Mouse (Mus musculus) ovary, postnatal 36 days (tissue): ENCODE results near the gene Usp28.
A peak's percentile ranks its signal among the peaks of the same experiment; 100 is the strongest.
"Not testable (repeated sequence)": the region's sequence is repeated elsewhere in the genome, so short reads cannot be mapped to it uniquely, and the experiment has no call there.

ENCODE experiments used
- DNase-seq: peaks from one replicate; pipeline ENCODE4 v3.0.0; 2022; ENCODE audit warnings: low spot score, mixed read lengths

Usp28 gene

GRCm38 (mm10) chr9:48984845-48985707 is at the start of gene Usp28:
Usp28 (plus strand) TSS chr9:48985375.
- DNase-seq: peak; percentile 100

GRCm38 (mm10) chr9:48942349-48942748 is 42.8 kb upstream of the Usp28 start:
- no peak for DNase-seq

DNA sequence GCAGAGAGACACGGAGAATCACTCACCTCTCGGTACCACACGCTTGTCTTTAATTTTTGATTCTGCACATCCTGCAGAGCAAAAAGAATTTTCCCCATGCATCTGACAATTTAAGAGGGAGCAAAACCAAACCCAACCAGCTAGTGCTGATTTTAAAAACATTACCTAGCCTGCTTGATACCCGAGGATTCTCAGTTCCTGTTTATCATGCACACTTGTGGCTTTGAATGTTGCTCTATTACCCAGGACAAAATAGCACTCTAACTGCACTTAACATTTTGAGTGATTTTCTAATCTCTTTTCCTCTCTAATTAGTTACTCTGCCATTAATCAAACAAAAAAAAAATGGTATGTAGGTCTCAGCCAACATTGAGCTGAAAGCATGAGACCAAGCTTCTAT is 37.6 kb upstream of the Usp28 start:
- no peak for DNase-seq

DNA sequence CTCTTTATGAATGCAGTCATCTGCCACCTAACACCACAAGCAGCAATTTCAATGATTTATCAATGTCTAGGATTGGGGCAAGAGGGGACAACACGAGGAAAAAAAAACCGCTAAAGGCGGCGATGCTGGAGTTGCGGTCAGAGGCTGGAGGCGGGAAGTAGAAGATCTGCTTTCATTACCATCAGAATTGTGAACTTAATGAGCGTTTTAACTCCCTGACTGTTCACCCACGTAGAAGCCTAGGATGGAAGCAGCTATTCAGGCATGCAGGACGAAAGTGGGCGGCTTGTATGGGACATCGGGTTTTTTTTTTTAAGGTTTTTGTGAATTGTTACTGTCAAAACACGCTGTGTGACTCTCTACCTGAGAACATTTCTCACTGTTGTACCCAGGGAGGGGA is 23.9 kb upstream of the Usp28 start:
- no peak for DNase-seq

DNA sequence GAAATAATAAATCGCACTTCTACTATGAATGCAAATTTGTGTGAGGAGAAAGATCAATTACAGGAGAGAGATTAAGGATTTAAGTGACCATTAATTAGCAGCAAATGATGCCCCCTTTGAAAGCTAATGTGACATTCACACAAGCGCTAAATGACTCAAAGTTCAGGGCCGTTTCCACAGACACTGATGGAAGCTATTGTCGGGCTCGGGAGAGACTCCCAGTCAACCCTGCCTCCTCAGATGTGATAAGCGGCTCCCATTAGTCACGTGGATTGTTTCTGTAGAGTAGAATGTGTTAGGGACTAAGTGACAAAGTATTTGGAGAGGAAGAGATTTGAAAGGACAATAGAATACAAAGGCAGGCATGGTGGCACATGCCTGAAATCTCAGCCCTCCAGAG is 23.0 kb upstream of the Usp28 start:
- no peak for DNase-seq

DNA sequence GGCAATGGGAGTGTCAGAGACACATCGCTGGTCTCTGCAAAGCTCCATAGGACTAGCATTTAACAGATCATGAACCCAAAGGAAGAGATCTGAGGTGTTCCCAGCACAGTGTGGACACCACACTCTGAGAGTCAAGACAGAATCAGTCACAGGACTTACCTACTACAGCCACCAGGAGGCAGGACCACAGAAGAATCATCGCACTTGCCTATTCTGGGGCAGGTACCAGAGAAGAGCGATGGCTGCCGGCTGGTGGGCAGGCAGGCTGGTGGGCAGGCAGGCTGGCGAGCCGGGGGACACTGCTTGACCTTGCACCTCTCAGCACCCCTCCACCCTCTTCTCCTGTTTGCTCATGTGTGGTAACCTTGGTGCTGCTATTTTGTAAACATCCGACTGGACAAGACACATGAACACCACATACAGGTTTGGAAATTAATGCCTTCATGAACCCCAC is 20.6 kb upstream of the Usp28 start, which contains the start of gene Htr3b:
Gene Htr3b (minus strand): TSS at position 404 of the 454 bp plus-strand sequence.
- no peak for DNase-seq

GRCm38 (mm10) chr9:48972494-48972893 is 12.7 kb upstream of the Usp28 start:
- peak; percentile 25 for DNase-seq

- DNase-seq: no peak
Measured at GRCm38 (mm10) chr9:48976661-48977355, 8.4 kb upstream of the Usp28 start.

DNA sequence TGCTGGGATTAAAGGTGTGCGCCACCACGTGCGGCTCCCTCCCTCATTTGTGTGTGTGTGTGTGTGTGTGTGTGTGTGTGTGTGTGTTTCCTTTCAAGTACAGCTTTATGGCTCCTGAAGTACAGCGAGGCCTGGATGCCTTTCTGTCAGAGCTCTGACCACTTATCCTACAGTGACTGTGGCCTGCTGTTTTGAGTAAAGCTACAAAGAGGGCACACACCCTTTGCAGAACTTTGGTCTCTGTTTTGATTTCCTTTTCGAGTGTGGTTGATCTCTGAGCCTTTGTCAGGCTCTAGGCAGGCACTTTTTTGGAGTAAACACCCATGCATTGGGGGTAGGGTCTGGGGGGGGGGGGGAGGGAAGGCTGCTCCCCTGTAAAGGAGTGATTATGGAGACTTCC is 4.8 kb upstream of the Usp28 start:
- no peak for DNase-seq

GRCm38 (mm10) chr9:48980781-48981180 is 4.4 kb upstream of the Usp28 start:
- no peak for DNase-seq

DNA sequence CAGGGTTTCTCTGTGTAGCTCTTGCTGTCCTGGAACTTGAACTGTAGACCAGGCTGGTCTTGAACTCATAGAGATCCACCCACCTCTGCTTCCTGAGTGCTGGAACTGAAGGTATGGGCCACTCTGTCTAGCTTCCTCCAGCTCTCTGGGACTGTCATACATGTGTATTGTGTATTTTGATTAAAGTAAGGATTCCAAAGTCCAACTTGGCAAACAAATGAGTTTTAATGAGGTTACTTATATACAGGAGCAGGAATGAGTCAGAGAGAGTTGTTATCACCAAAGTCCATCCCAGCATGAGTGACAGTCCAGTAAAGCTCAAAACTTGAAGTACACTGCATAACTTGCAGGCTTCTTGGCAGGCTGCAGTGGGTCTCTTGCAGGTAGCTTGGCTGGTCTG is 3.3 kb upstream of the Usp28 start:
- no peak for DNase-seq

DNA sequence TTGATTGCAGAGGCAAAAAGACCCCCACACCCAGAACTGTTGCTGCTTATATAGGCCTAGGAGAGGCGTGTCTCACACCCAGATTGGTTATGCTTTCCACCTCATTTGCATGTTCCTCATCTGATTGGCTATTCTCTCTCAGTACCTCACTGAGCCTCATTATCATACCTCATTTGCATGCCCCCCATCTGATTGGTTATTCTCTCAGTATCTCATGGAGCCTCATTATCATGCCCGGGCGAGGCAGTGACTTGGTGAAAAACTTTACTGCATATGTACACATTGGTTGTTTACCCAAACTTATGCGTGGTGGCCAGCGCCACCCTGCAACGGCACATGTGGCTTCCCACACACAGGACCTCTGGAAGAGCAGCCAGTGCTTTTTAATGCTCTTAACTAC is 1.4 kb upstream of the Usp28 start:
- DNase-seq: not testable (repeated sequence)

GRCm38 (mm10) chr9:48984320-48984844 is 793 bp upstream of the Usp28 start:
- no peak for DNase-seq

- no peak for DNase-seq
Measured at GRCm38 (mm10) chr9:48985708-48986088, 523 bp downstream of the Usp28 start.

DNA sequence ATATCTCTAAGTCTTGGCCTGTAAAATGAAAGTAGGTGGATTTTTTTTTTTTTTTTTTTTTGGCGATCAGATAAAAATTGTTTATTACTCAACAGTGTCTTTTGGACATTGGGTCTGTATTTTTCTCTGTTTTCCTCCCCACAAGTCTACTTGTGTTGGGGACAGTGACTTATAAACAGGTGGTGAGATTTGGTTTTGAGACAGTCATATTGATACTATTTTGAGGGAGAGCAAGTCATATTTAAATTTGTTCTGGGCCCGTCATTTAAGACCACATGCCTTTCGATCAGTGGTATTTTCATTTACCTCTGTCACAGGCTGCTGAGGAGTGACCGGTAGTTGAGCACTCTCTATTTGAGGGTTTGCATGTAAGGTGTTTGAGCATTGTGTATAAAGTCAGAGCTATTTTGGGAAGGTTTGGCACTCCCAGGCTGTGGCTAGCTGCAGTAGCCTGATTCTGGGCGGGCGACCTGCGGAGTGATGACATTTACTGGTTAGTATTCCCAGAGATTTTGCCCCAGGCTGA is 1.5 kb downstream of the Usp28 start:
- no peak for DNase-seq

DNA sequence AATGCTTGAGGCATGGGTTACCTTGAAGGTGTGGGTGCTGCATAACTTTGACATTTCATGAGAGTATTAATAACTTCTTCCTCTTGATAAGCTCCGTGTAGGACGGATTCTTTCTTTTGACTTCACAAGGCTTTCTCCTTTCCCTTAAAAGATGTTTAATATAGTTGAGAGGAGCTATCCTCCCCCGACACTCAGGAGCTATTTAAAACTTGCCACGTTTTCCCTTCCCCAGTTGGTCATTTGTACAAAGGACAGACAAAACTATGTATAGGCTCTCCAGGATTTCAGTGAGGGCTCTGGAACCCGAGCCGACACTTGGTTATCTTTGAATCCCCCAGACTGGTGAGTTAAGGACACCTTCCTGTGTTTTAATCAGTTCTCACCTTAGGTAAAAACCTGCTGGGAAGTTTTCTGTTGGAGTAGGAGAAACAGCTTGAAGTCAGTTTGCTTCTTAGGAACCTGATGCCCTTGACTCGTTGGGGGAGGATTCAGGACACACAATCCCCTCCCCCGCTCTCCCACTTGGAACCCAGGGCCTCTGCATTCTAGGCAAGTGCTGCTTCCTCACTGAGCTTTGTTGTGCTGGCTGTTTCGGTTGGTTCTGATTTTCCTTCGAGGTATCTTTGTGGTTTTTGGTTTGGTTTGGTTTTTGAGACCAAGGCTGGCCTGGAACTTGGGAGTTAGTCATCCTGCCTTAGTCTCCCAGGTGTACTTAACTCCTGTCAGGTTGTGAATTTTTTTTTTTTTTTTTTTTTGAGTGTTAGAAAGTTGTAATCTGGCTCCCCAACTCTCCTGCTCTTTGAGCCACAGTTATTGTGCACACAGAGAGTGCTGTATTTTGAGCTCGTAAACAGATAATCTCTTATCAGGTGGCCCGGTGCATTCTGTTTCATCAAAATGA is 2.3 kb downstream of the Usp28 start:
- peak; percentile 16 for DNase-seq

GRCm38 (mm10) chr9:48991671-48992070 is 6.5 kb downstream of the Usp28 start:
- DNase-seq: no peak

DNA sequence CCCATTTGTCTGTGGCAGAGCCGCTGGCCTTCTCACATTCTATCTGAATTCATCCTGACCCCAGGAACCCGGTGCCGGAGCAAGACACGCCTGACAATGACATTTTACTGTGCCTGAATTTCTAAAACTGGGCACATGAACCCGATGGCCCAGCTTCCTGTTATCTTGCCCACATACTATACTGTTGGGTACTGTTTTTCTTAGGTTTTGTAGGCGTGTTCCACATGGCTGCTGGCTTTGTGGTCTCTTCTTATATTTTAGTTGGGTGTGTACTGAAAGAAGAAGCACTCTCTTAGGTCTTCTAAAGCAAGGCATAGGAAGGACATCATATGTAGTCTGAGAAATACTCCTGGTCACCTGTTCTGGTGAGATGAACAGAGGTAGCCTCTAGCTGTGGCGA is 9.6 kb downstream of the Usp28 start:
- DNase-seq: no peak

DNA sequence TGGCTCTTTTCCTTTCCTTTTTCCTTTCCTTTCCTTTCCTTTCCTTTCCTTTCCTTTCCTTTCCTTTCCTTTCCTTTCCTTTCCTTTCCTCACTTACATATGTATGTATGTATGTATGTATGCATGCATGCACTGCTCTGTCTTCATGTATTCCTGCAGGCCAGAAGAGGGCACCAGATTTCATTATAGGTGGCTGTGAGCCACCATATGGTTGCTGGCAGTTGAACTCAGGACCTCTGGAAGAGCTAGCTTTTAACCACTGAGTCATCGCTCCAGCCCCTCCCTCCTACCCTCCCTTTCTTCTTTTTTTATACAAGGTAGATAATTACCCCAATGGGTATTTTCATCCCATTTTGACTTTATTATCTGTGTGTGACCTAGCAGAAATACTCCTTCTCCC is 10.6 kb downstream of the Usp28 start:
- DNase-seq: no peak

- no peak for DNase-seq
Measured at GRCm38 (mm10) chr9:48999256-48999655, 14.1 kb downstream of the Usp28 start.

DNA sequence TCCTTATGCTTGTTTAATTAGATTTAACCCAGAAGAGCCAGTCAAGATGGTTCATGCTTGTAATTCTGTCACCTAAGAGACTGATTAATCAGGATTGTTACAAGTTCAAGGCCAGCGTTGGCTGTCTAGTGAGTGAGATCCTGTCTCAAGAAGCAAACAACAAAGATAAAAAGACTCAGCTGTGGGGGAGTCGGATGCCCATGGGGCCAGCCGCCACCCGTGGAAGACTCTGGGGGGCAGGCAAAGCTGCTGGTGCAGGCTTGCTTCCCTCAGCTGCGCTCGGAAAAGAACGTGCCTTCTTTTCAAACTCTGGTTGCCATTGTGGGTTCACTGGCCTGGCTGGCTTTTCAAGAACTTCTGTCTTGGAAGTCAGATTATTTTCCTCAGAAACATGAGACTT is 30.6 kb downstream of the Usp28 start:
- DNase-seq: peak; percentile 34

DNA sequence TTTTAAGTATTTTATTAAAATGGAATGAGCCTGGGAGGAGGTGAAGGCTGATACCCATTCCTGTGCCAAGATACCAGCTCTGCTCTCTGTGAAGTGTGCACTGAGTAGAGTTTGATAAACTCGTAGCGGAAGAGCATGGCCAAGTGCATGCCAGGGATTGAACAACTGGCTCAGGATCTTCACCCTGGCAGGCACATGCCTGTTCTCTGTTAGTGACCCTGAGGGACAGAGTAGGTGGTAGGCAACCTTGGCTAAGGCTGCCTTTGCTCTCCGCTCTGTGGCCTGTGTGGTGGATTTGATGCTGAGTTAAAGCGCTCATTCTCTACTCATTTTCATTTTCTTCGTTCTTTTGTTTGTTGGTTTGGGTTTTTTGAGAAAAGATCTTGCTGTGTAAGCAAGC is 36.1 kb downstream of the Usp28 start:
- no peak for DNase-seq
